Mouse (Mus musculus) ES-E14 (cell line): ENCODE results near the gene Aars2. TPM values are rescaled to one million over a fixed set of nuclear protein-coding genes. Genes with fewer than 3 reads are reported as not detected.

ENCODE experiments used
- DNase-seq: peaks from one replicate; pipeline ENCODE4 v3.0.0-alpha.2; 2013; ENCODE audit warnings: low read depth, low spot score
- H3K27ac ChIP-seq: 2 replicates; pipeline ENCODE4 v1.5.1; 2012; ENCODE audit warnings: low read depth, mild to moderate bottlenecking, low read length, moderate library complexity, mixed read lengths; ENCODE audit not compliant: poor library complexity, insufficient read depth, severe bottlenecking
- H3K36me3 ChIP-seq: 2 replicates; pipeline ENCODE4 v1.6.1; 2012; ENCODE audit warnings: mild to moderate bottlenecking, low read length, moderate library complexity, mixed read lengths; ENCODE audit not compliant: control insufficient read depth, poor library complexity, insufficient read depth, severe bottlenecking
- H3K4me1 ChIP-seq, 2 experiments: fragments of 150-350 bp in 1 of 2; sonication (generic) in 1 of 2; 2 replicates each; pipeline ENCODE4 v1.6.1; 2012; ENCODE audit warnings: low read length in 2 of 2, mild to moderate bottlenecking in 1 of 2, mixed read lengths in 1 of 2; ENCODE audit not compliant: control insufficient read depth in 2 of 2, insufficient read depth in 2 of 2, poor library complexity in 1 of 2
- H3K4me3 ChIP-seq, 2 experiments: fragments of 150-350 bp in 1 of 2; sonication (generic) in 1 of 2; 2 replicates each; pipeline ENCODE4 v1.5.1; 2012; ENCODE audit warnings: low read length in 2 of 2, low read depth in 1 of 2, mild to moderate bottlenecking in 1 of 2, mixed read lengths in 1 of 2; ENCODE audit not compliant: insufficient read depth in 1 of 2, poor library complexity in 1 of 2, severe bottlenecking in 1 of 2
- H3K9ac ChIP-seq: 2 replicates; pipeline ENCODE4 v1.6.1; 2012; ENCODE audit warnings: low read depth, mild to moderate bottlenecking, low read length, mixed read lengths; ENCODE audit not compliant: poor library complexity, insufficient read depth, severe bottlenecking
- H3K9me3 ChIP-seq: fragments of 150-350 bp; sonication (generic); 2 replicates; pipeline ENCODE4 v1.6.1; 2012; ENCODE audit warnings: low read depth, mild to moderate bottlenecking, low read length; ENCODE audit not compliant: control insufficient read depth, insufficient read depth
- CHD2 ChIP-seq: IDR thresholded peaks from 2 replicates; pipeline ENCODE4 v1.6.1; 2014; ENCODE audit warnings: mild to moderate bottlenecking, low read depth, low read length, inconsistent platforms
- HCFC1 ChIP-seq: IDR thresholded peaks from 2 replicates; pipeline ENCODE4 v1.6.1; 2012; ENCODE audit warnings: low read length, inconsistent platforms, borderline replicate concordance; ENCODE audit not compliant: insufficient read depth
- MAFK ChIP-seq: IDR thresholded peaks from 2 replicates; pipeline ENCODE4 v1.6.1; 2014; ENCODE audit warnings: mild to moderate bottlenecking, low read depth, low read length, inconsistent platforms; ENCODE audit not compliant: insufficient read depth
- ZC3H11A ChIP-seq: IDR thresholded peaks from 2 replicates; pipeline ENCODE4 v1.6.1; 2012; ENCODE audit warnings: low read depth, mild to moderate bottlenecking, inconsistent platforms, low read length, borderline replicate concordance
- ZNF384 ChIP-seq: IDR thresholded peaks from 2 replicates; pipeline ENCODE4 v1.6.1; 2012; ENCODE audit warnings: low read depth, low read length, inconsistent platforms
- in situ Hi-C, 2 experiments: fragments of 600-800 bp; cut with MboI; formaldehyde crosslinking; loops; one replicate each; pipeline ENCODE4 v1.15.1; 2025; ENCODE audit warnings: low sequenced_read_pairs in 2 of 2, inconsistent platforms in 1 of 2; ENCODE audit not compliant: unreplicated experiment in 2 of 2
- total RNA-seq: library from RNA; depleted of rRNA; stranded (reverse); fragments of 300-350 nt; gene quantifications from 2 replicates; pipeline ENCODE4 v1.2.3, GENCODE M21; 2012

The Aars2 gene
- total RNA-seq, 1 experiment = 36.6 TPM

- Histone ChIP-seq H3K4me1 (peaks cover under 1 to 9% of the 10 kb centered on the region in 2 experiments; a peak in 2 of 4 replicates), H3K36me3 (no peaks in the 10 kb centered on the region), H3K9me3 (no peaks in the 10 kb centered on the region), H3K27ac (no peak overlapping the region), H3K9ac (no peak overlapping the region), H3K4me3 (no peak overlapping the region)
- DNase-seq = no peak
- TF ChIP-seq MAFK (no peak), ZC3H11A (no peak), CHD2 (no peak), ZNF384 (no peak), HCFC1 (no peak)
- in situ Hi-C loops = no loop called here
Measured at GRCm38 (mm10) chr17:45538394-45538793, 31.8 kb downstream of the Aars2 start.

GRCm38 (mm10) chr17:45539664-45540063 lies 33.0 kb downstream of the Aars2 start:
- Histone ChIP-seq H3K4me1 (peaks cover 2 to 19% of the 10 kb centered on the region in 2 experiments; a peak in 3 of 4 replicates), H3K36me3 (no peaks in the 10 kb centered on the region), H3K27ac (no peak overlapping the region), H3K4me3 (peak overlapping the region; percentile 35 to 39; a peak in 2 of 4 replicates), H3K9me3 (no peaks in the 10 kb centered on the region), H3K9ac (peak overlapping the region; percentile 4; the same call in 1 of the 2 replicates)
- no peak for DNase-seq
- TF ChIP-seq HCFC1 = no peak
- TF ChIP-seq ZNF384 = no peak
- TF ChIP-seq MAFK = no peak
- TF ChIP-seq ZC3H11A = no peak
- no peak for TF ChIP-seq CHD2
- in situ Hi-C loops = no loop called here

GRCm38 (mm10) chr17:45542129-45542528 lies 35.5 kb downstream of the Aars2 start:
- TF ChIP-seq ZC3H11A = no peak
- no peak for TF ChIP-seq MAFK
- no peak for TF ChIP-seq HCFC1
- TF ChIP-seq ZNF384 = no peak
- no peak for TF ChIP-seq CHD2
- H3K9ac ChIP-seq = no peak overlapping the region
- in situ Hi-C loops = no loop called here
- no peaks in the 10 kb centered on the region for H3K9me3 ChIP-seq
- DNase-seq = no peak
- no peaks in the 10 kb centered on the region for H3K36me3 ChIP-seq
- peaks cover 2 to 18% of the 10 kb centered on the region in 2 experiments; a peak in 3 of 4 replicates for H3K4me1 ChIP-seq
- no peak overlapping the region for H3K4me3 ChIP-seq
- H3K27ac ChIP-seq = no peak overlapping the region

- no peak for TF ChIP-seq CHD2
- TF ChIP-seq HCFC1 = no peak
- TF ChIP-seq MAFK = no peak
- TF ChIP-seq ZNF384 = no peak
- TF ChIP-seq ZC3H11A = no peak
- H3K4me3 ChIP-seq = no peak overlapping the region
- no peak overlapping the region for H3K27ac ChIP-seq
- H3K36me3 ChIP-seq = no peaks in the 10 kb centered on the region
- in situ Hi-C loops = no loop called here
- H3K9me3 ChIP-seq = no peaks in the 10 kb centered on the region
- no peak for DNase-seq
- no peak overlapping the region for H3K9ac ChIP-seq
- peaks cover 2 to 18% of the 10 kb centered on the region in 2 experiments; a peak in 3 of 4 replicates for H3K4me1 ChIP-seq
Measured at GRCm38 (mm10) chr17:45542705-45543104, 36.1 kb downstream of the Aars2 start.
